Mouse (Mus musculus): ENCODE results near the gene Spint2. TPM values are rescaled to one million over a fixed set of nuclear protein-coding genes. Genes with fewer than 3 reads are reported as not detected.

Spint2 gene
- polyA plus RNA-seq, 1 experiment from 2014 or later: 80.7 TPM

GRCm38 (mm10) chr7:29306619-29307018 lies 24.9 kb upstream of the Spint2 start:
- ATAC-seq (ENCODE audit: insufficient number of reproducible peaks, low FRiP score, low TSS enrichment, low read depth): no peak
- DNase-seq (ENCODE audit: low spot score): peak; percentile 63
- WGBS: 30% methylated on average over 7 of the region's 7 CpGs
- H3K9ac ChIP-seq (ENCODE audit: low read length): no peak overlapping the region
- H3K9me3 ChIP-seq (ENCODE audit: control insufficient read depth, low read length): no peaks in the 10 kb centered on the region
- no peaks in the 10 kb centered on the region; the same call in none of the 2 replicates for H3K36me3 ChIP-seq (ENCODE audit: control insufficient read depth, insufficient read depth, low read length)
- H3K4me3 ChIP-seq (ENCODE audit: low read depth, low read length): no peak overlapping the region
- H3K27ac ChIP-seq (replicated peaks; ENCODE audit: low read depth, low read length): no peak overlapping the region
- no peak overlapping the region for H3K4me2 ChIP-seq (ENCODE audit: low read depth, severe bottlenecking)
- H3K27me3 ChIP-seq (ENCODE audit: control insufficient read depth, insufficient read depth, low read length): no peaks in the 10 kb centered on the region
- peaks cover 31% of the 10 kb centered on the region for H3K4me1 ChIP-seq (ENCODE audit: control insufficient read depth, insufficient read depth, low read length)

GRCm38 (mm10) chr7:29306108-29306507 lies 24.4 kb upstream of the Spint2 start:
- Histone ChIP-seq H3K27me3 (ENCODE audit: control insufficient read depth, insufficient read depth, low read length) (no peaks in the 10 kb centered on the region), H3K4me2 (ENCODE audit: low read depth, severe bottlenecking) (no peak overlapping the region), H3K36me3 (ENCODE audit: control insufficient read depth, insufficient read depth, low read length) (no peaks in the 10 kb centered on the region; the same call in none of the 2 replicates), H3K4me1 (ENCODE audit: control insufficient read depth, insufficient read depth, low read length) (peaks cover 31% of the 10 kb centered on the region), H3K9ac (ENCODE audit: low read length) (no peak overlapping the region), H3K9me3 (ENCODE audit: control insufficient read depth, low read length) (no peaks in the 10 kb centered on the region), H3K27ac (replicated peaks; ENCODE audit: low read depth, low read length) (no peak overlapping the region), H3K4me3 (ENCODE audit: low read depth, low read length) (no peak overlapping the region)
- WGBS: 40% methylated on average over 7 of the region's 7 CpGs
- ATAC-seq (ENCODE audit: insufficient number of reproducible peaks, low FRiP score, low TSS enrichment, low read depth) (no peak), DNase-seq (ENCODE audit: low spot score) (no peak)

- Histone ChIP-seq H3K36me3 (ENCODE audit: control insufficient read depth, insufficient read depth, low read length) (no peaks in the 10 kb centered on the region; the same call in 1 of the 2 replicates), H3K4me3 (ENCODE audit: low read depth, low read length) (peak overlapping the region; percentile 60), H3K9me3 (ENCODE audit: control insufficient read depth, low read length) (no peaks in the 10 kb centered on the region), H3K9ac (ENCODE audit: low read length) (peak overlapping the region; percentile 74), H3K4me2 (ENCODE audit: low read depth, severe bottlenecking) (peak overlapping the region; percentile 96), H3K27me3 (ENCODE audit: control insufficient read depth, insufficient read depth, low read length) (no peaks in the 10 kb centered on the region), H3K4me1 (ENCODE audit: control insufficient read depth, insufficient read depth, low read length) (peaks cover 31% of the 10 kb centered on the region), H3K27ac (replicated peaks; ENCODE audit: low read depth, low read length) (no peak overlapping the region)
- DNase-seq (ENCODE audit: low spot score): no peak
- WGBS: 21% methylated on average over 9 of the region's 9 CpGs
- ATAC-seq (ENCODE audit: insufficient number of reproducible peaks, low FRiP score, low TSS enrichment, low read depth): no peak
These were observed 23.7 kb upstream of the Spint2 start for GRCm38 (mm10) chr7:29305263-29305988.

GRCm38 (mm10) chr7:29304463-29305262 lies 23.0 kb upstream of the Spint2 start:
- Histone ChIP-seq H3K36me3 (ENCODE audit: control insufficient read depth, insufficient read depth, low read length) (no peaks in the 10 kb centered on the region; the same call in 1 of the 2 replicates), H3K9me3 (ENCODE audit: control insufficient read depth, low read length) (no peaks in the 10 kb centered on the region), H3K4me1 (ENCODE audit: control insufficient read depth, insufficient read depth, low read length) (peaks cover 30% of the 10 kb centered on the region), H3K4me2 (ENCODE audit: low read depth, severe bottlenecking) (peak overlapping the region; percentile 96), H3K27ac (replicated peaks; ENCODE audit: low read depth, low read length) (0 out of 2 replicates have a peak overlapping the region, but pooled peaks have one; percentile 5), H3K27me3 (ENCODE audit: control insufficient read depth, insufficient read depth, low read length) (no peaks in the 10 kb centered on the region), H3K9ac (ENCODE audit: low read length) (peak overlapping the region; percentile 74), H3K4me3 (ENCODE audit: low read depth, low read length) (peak overlapping the region; percentile 60)
- DNase-seq (ENCODE audit: low spot score): no peak
- no peak for ATAC-seq (ENCODE audit: insufficient number of reproducible peaks, low FRiP score, low TSS enrichment, low read depth)
- WGBS: under 1% methylated on average over 48 of the region's 48 CpGs

- Histone ChIP-seq H3K27ac (replicated peaks; ENCODE audit: low read depth, low read length) (0 out of 2 replicates have a peak within 1 kb of the TSS, but pooled peaks have one; percentile 5), H3K4me3 (ENCODE audit: low read depth, low read length) (peak within 1 kb of the TSS; percentile 60), H3K4me1 (ENCODE audit: control insufficient read depth, insufficient read depth, low read length) (peaks cover 23% of the 10 kb centered on the region), H3K36me3 (ENCODE audit: control insufficient read depth, insufficient read depth, low read length) (no peaks in the 10 kb centered on the region; the same call in 1 of the 2 replicates), H3K27me3 (ENCODE audit: control insufficient read depth, insufficient read depth, low read length) (no peaks in the 10 kb centered on the region), H3K9ac (ENCODE audit: low read length) (peak within 1 kb of the TSS; percentile 74), H3K9me3 (ENCODE audit: control insufficient read depth, low read length) (no peaks in the 10 kb centered on the region), H3K4me2 (ENCODE audit: low read depth, severe bottlenecking) (peak within 1 kb of the TSS; percentile 96)
- WGBS: under 1% methylated on average over 66 of the region's 67 CpGs
- DNase-seq (ENCODE audit: low spot score): peak; percentile 85
- peak; percentile 78 for ATAC-seq (ENCODE audit: insufficient number of reproducible peaks, low FRiP score, low TSS enrichment, low read depth)
These were observed 22.2 kb upstream of the Spint2 start, which contains the start of gene Dpf1 for GRCm38 (mm10) chr7:29303738-29304462. Gene Dpf1, plus strand, starts transcription at chr7:29303951.

GRCm38 (mm10) chr7:29302641-29303040 lies 20.9 kb upstream of the Spint2 start:
- no peaks in the 10 kb centered on the region for H3K9me3 ChIP-seq (ENCODE audit: control insufficient read depth, low read length)
- H3K36me3 ChIP-seq (ENCODE audit: control insufficient read depth, insufficient read depth, low read length): no peaks in the 10 kb centered on the region; the same call in 1 of the 2 replicates
- H3K4me1 ChIP-seq (ENCODE audit: control insufficient read depth, insufficient read depth, low read length): peaks cover 16% of the 10 kb centered on the region
- H3K27ac ChIP-seq (replicated peaks; ENCODE audit: low read depth, low read length): no peak overlapping the region
- DNase-seq (ENCODE audit: low spot score) (no peak), ATAC-seq (ENCODE audit: insufficient number of reproducible peaks, low FRiP score, low TSS enrichment, low read depth) (no peak)
- no peak overlapping the region for H3K4me3 ChIP-seq (ENCODE audit: low read depth, low read length)
- no peaks in the 10 kb centered on the region for H3K27me3 ChIP-seq (ENCODE audit: control insufficient read depth, insufficient read depth, low read length)
- no peak overlapping the region for H3K9ac ChIP-seq (ENCODE audit: low read length)
- H3K4me2 ChIP-seq (ENCODE audit: low read depth, severe bottlenecking): no peak overlapping the region
- WGBS: 67% methylated on average over 7 of the region's 7 CpGs

- peak overlapping the region; percentile 34 for H3K4me2 ChIP-seq (ENCODE audit: low read depth, severe bottlenecking)
- H3K27ac ChIP-seq (replicated peaks; ENCODE audit: low read depth, low read length): no peak overlapping the region
- H3K4me3 ChIP-seq (ENCODE audit: low read depth, low read length): no peak overlapping the region
These were observed 19.4 kb upstream of the Spint2 start for GRCm38 (mm10) chr7:29301127-29301566.

GRCm38 (mm10) chr7:29296998-29297397 lies 15.3 kb upstream of the Spint2 start:
- Histone ChIP-seq H3K27me3 (ENCODE audit: control insufficient read depth, insufficient read depth, low read length) (no peaks in the 10 kb centered on the region), H3K4me2 (ENCODE audit: low read depth, severe bottlenecking) (no peak overlapping the region), H3K9ac (ENCODE audit: low read length) (no peak overlapping the region), H3K4me1 (ENCODE audit: control insufficient read depth, insufficient read depth, low read length) (peaks cover 16% of the 10 kb centered on the region), H3K4me3 (ENCODE audit: low read depth, low read length) (no peak overlapping the region), H3K36me3 (ENCODE audit: control insufficient read depth, insufficient read depth, low read length) (no peaks in the 10 kb centered on the region), H3K27ac (replicated peaks; ENCODE audit: low read depth, low read length) (no peak overlapping the region), H3K9me3 (ENCODE audit: control insufficient read depth, low read length) (no peaks in the 10 kb centered on the region)
- DNase-seq (ENCODE audit: low spot score) (peak; percentile 79), ATAC-seq (ENCODE audit: insufficient number of reproducible peaks, low FRiP score, low TSS enrichment, low read depth) (no peak)
- 10% methylated on average over 10 of the region's 10 CpGs for WGBS

More at GRCm38 (mm10) chr7:29301127-29301566, 19.4 kb upstream of the Spint2 start:
- WGBS: 2% methylated on average over 7 of the region's 7 CpGs
- DNase-seq (ENCODE audit: low spot score): peak; percentile 89
- Histone ChIP-seq H3K4me1 (ENCODE audit: control insufficient read depth, insufficient read depth, low read length) (peaks cover 16% of the 10 kb centered on the region), H3K27me3 (ENCODE audit: control insufficient read depth, insufficient read depth, low read length) (no peaks in the 10 kb centered on the region), H3K9ac (ENCODE audit: low read length) (no peak overlapping the region), H3K36me3 (ENCODE audit: control insufficient read depth, insufficient read depth, low read length) (no peaks in the 10 kb centered on the region; the same call in 1 of the 2 replicates), H3K9me3 (ENCODE audit: control insufficient read depth, low read length) (no peaks in the 10 kb centered on the region)
- no peak for ATAC-seq (ENCODE audit: insufficient number of reproducible peaks, low FRiP score, low TSS enrichment, low read depth)

Data from limb, embryonic 11.5 days (tissue).